Mouse (Mus musculus) embryonic facial prominence, embryonic 12.5 days (tissue): ENCODE data around the gene Tfap2b. TPM values are rescaled to one million over a fixed set of nuclear protein-coding genes. Genes with fewer than 3 reads are reported as not detected.
A peak's percentile ranks its signal among the peaks of the same experiment; 100 is the strongest.

Experiments
- ATAC-seq: fragments of 200-750 bp; cut with Nextera tagmentation; 2 replicates; pipeline ENCODE4 v1.8.0; 2017; ENCODE audit not compliant: insufficient number of reproducible peaks, insufficient read depth, low FRiP score, low TSS enrichment
- H3K27ac ChIP-seq: fragments of 300-500 bp; sonication (generic); 2 replicates; pipeline ENCODE4 v1.5.1; 2016; ENCODE audit warnings: mild to moderate bottlenecking
- H3K27me3 ChIP-seq: fragments of 300-500 bp; sonication (generic); 2 replicates; pipeline ENCODE4 v1.6.1; 2016; ENCODE audit warnings: mild to moderate bottlenecking, moderate library complexity
- H3K36me3 ChIP-seq: fragments of 300-500 bp; sonication (generic); 2 replicates; pipeline ENCODE4 v1.6.1; 2016; ENCODE audit warnings: mild to moderate bottlenecking
- H3K4me1 ChIP-seq: fragments of 300-500 bp; sonication (generic); 2 replicates; pipeline ENCODE4 v1.6.1; 2016
- H3K4me2 ChIP-seq: fragments of 300-500 bp; sonication (generic); replicated peaks from 2 replicates; pipeline ENCODE4 v1.6.1; 2016; ENCODE audit warnings: mild to moderate bottlenecking, moderate library complexity
- H3K4me3 ChIP-seq: fragments of 300-500 bp; sonication (generic); 2 replicates; pipeline ENCODE4 v1.5.1; 2016; ENCODE audit warnings: mild to moderate bottlenecking
- H3K9ac ChIP-seq: fragments of 300-500 bp; sonication (generic); 2 replicates; pipeline ENCODE4 v1.6.1; 2016; ENCODE audit warnings: mild to moderate bottlenecking, moderate library complexity
- H3K9me3 ChIP-seq: fragments of 300-500 bp; sonication (generic); 2 replicates; pipeline ENCODE4 v1.6.1; 2016; ENCODE audit warnings: mild to moderate bottlenecking, moderate library complexity
- WGBS: fragments of 180-500 bp; shearing (Covaris S2); methylation state at CpG from one replicate; pipeline ENCODE4 v1.1.7; 2016; 5-methylcytosine and 5-hydroxymethylcytosine counted together
- polyA plus RNA-seq: library from polyadenylated mRNA; unstranded; fragments of >200 nt; fragmentation: Nextera tagmentation; extraction: Ambion mirVana; gene quantifications from 2 replicates; pipeline ENCODE4 v1.2.1, GENCODE M21; 2016

Tfap2b gene
- polyA plus RNA-seq, 1 experiment from 2014 or later: 41.5 TPM

GRCm38 (mm10) chr1:19234432-19235205, 25.9 kb downstream of the Tfap2b start:
- no peak overlapping the region for H3K4me3 ChIP-seq
- 3% methylated on average over 31 of the region's 31 CpGs for WGBS
- peak overlapping the region; percentile 13; the same call in 1 of the 2 replicates for H3K4me2 ChIP-seq

GRCm38 (mm10) chr1:19236051-19236450, 27.3 kb downstream of the Tfap2b start:
- no peaks in the 10 kb centered on the region for H3K36me3 ChIP-seq
- no peak overlapping the region for H3K4me3 ChIP-seq
- peaks cover 71% of the 10 kb centered on the region for H3K27me3 ChIP-seq
- no peak for ATAC-seq
- H3K4me2 ChIP-seq: no peak overlapping the region
- H3K4me1 ChIP-seq: peaks cover 8% of the 10 kb centered on the region; the same call in 1 of the 2 replicates
- H3K27ac ChIP-seq: no peak overlapping the region
- H3K9ac ChIP-seq: no peak overlapping the region
- WGBS: 23% methylated on average over 5 of the region's 5 CpGs
- no peaks in the 10 kb centered on the region for H3K9me3 ChIP-seq

More at GRCm38 (mm10) chr1:19234432-19235205, 25.9 kb downstream of the Tfap2b start:
- no peak overlapping the region for H3K27ac ChIP-seq
- peaks cover 64% of the 10 kb centered on the region for H3K27me3 ChIP-seq
- peaks cover 5% of the 10 kb centered on the region; the same call in 1 of the 2 replicates for H3K4me1 ChIP-seq
- no peak for ATAC-seq
- no peaks in the 10 kb centered on the region for H3K9me3 ChIP-seq
- H3K36me3 ChIP-seq: no peaks in the 10 kb centered on the region
- H3K9ac ChIP-seq: no peak overlapping the region

GRCm38 (mm10) chr1:19236591-19236990, 27.9 kb downstream of the Tfap2b start:
- Histone ChIP-seq H3K9me3 (no peaks in the 10 kb centered on the region), H3K4me2 (0 out of 2 replicates have a peak overlapping the region, but pooled peaks have one; percentile 19), H3K27ac (no peak overlapping the region), H3K9ac (no peak overlapping the region), H3K36me3 (no peaks in the 10 kb centered on the region), H3K4me1 (peaks cover 11% of the 10 kb centered on the region; the same call in 1 of the 2 replicates), H3K4me3 (no peak overlapping the region), H3K27me3 (peaks cover 70% of the 10 kb centered on the region)
- ATAC-seq: no peak
- WGBS: 4% methylated on average over 20 of the region's 21 CpGs

- Histone ChIP-seq H3K4me1 (peaks cover 11% of the 10 kb centered on the region; the same call in 1 of the 2 replicates), H3K36me3 (no peaks in the 10 kb centered on the region), H3K27me3 (peaks cover 73% of the 10 kb centered on the region), H3K4me3 (no peak overlapping the region), H3K27ac (no peak overlapping the region), H3K9ac (no peak overlapping the region), H3K4me2 (no peak overlapping the region), H3K9me3 (no peaks in the 10 kb centered on the region)
- no peak for ATAC-seq
- WGBS: 12% methylated on average over 9 of the region's 9 CpGs
Observed at GRCm38 (mm10) chr1:19237061-19237460, 28.3 kb downstream of the Tfap2b start.

GRCm38 (mm10) chr1:19237721-19238410, 29.2 kb downstream of the Tfap2b start:
- peaks cover 74% of the 10 kb centered on the region for H3K27me3 ChIP-seq

GRCm38 (mm10) chr1:19240054-19240453, 31.3 kb downstream of the Tfap2b start:
- peaks cover 11% of the 10 kb centered on the region; the same call in 1 of the 2 replicates for H3K4me1 ChIP-seq
- peaks cover 69% of the 10 kb centered on the region for H3K27me3 ChIP-seq
- H3K36me3 ChIP-seq: no peaks in the 10 kb centered on the region
- H3K9me3 ChIP-seq: no peaks in the 10 kb centered on the region
- H3K4me3 ChIP-seq: no peak overlapping the region
- no peak overlapping the region for H3K4me2 ChIP-seq
- no peak overlapping the region for H3K9ac ChIP-seq
- no peak overlapping the region for H3K27ac ChIP-seq
- ATAC-seq: no peak

More at GRCm38 (mm10) chr1:19237721-19238410, 29.2 kb downstream of the Tfap2b start:
- H3K4me2 ChIP-seq: no peak overlapping the region
- H3K36me3 ChIP-seq: no peaks in the 10 kb centered on the region
- peaks cover 11% of the 10 kb centered on the region; the same call in 1 of the 2 replicates for H3K4me1 ChIP-seq
- no peaks in the 10 kb centered on the region for H3K9me3 ChIP-seq
- ATAC-seq: no peak
- 25% methylated on average over 8 of the region's 8 CpGs for WGBS
- no peak overlapping the region for H3K27ac ChIP-seq
- H3K9ac ChIP-seq: no peak overlapping the region
- no peak overlapping the region for H3K4me3 ChIP-seq

- Histone ChIP-seq H3K27ac (no peak overlapping the region), H3K9me3 (no peaks in the 10 kb centered on the region), H3K36me3 (no peaks in the 10 kb centered on the region), H3K4me3 (peak overlapping the region; percentile 26), H3K27me3 (peaks cover 59% of the 10 kb centered on the region), H3K4me1 (peaks cover 11% of the 10 kb centered on the region; the same call in 1 of the 2 replicates), H3K4me2 (peak overlapping the region; percentile 46), H3K9ac (no peak overlapping the region)
- WGBS: 1% methylated on average over 20 of the region's 20 CpGs
- peak; percentile 80 for ATAC-seq
Observed at GRCm38 (mm10) chr1:19241316-19241715, 32.6 kb downstream of the Tfap2b start.

- Histone ChIP-seq H3K9ac (no peak overlapping the region), H3K36me3 (no peaks in the 10 kb centered on the region), H3K27me3 (peaks cover 52% of the 10 kb centered on the region), H3K27ac (no peak overlapping the region), H3K9me3 (no peaks in the 10 kb centered on the region), H3K4me3 (no peak overlapping the region), H3K4me2 (peak overlapping the region; percentile 46), H3K4me1 (0 out of 2 replicates have a peak, but pooled peaks cover 7% of the 10 kb centered on the region)
- ATAC-seq: no peak
- 4% methylated on average over 8 of the region's 8 CpGs for WGBS
Observed at GRCm38 (mm10) chr1:19242021-19242420, 33.3 kb downstream of the Tfap2b start.

- Histone ChIP-seq H3K4me3 (no peak overlapping the region), H3K4me1 (0 out of 2 replicates have a peak, but pooled peaks cover 7% of the 10 kb centered on the region), H3K4me2 (no peak overlapping the region), H3K36me3 (no peaks in the 10 kb centered on the region), H3K9ac (no peak overlapping the region), H3K27me3 (peaks cover 32% of the 10 kb centered on the region), H3K9me3 (no peaks in the 10 kb centered on the region), H3K27ac (no peak overlapping the region)
- WGBS: 43% methylated on average over 4 of the region's 4 CpGs
- no peak for ATAC-seq
Observed at GRCm38 (mm10) chr1:19245032-19245431, 36.3 kb downstream of the Tfap2b start.

GRCm38 (mm10) chr1:19251286-19251685, 42.6 kb downstream of the Tfap2b start:
- no peaks in the 10 kb centered on the region for H3K9me3 ChIP-seq
- no peak overlapping the region for H3K9ac ChIP-seq
- no peaks in the 10 kb centered on the region for H3K36me3 ChIP-seq
- no peak overlapping the region for H3K4me3 ChIP-seq
- H3K4me1 ChIP-seq: no peaks in the 10 kb centered on the region
- 65% methylated on average over 6 of the region's 6 CpGs for WGBS
- H3K27me3 ChIP-seq: no peaks in the 10 kb centered on the region
- no peak for ATAC-seq
- no peak overlapping the region for H3K27ac ChIP-seq
- no peak overlapping the region for H3K4me2 ChIP-seq

- Histone ChIP-seq H3K27ac (no peak overlapping the region), H3K4me1 (no peaks in the 10 kb centered on the region), H3K9me3 (no peaks in the 10 kb centered on the region), H3K9ac (no peak overlapping the region), H3K36me3 (no peaks in the 10 kb centered on the region), H3K27me3 (no peaks in the 10 kb centered on the region), H3K4me2 (no peak overlapping the region), H3K4me3 (no peak overlapping the region)
- no peak for ATAC-seq
- 79% methylated on average over 1 of the region's 1 CpGs for WGBS
Observed at GRCm38 (mm10) chr1:19269596-19269995, 60.9 kb downstream of the Tfap2b start.
